Mouse (Mus musculus): Measurements from ENCODE around the gene Bcorl1. TPM values are rescaled to one million over a fixed set of nuclear protein-coding genes. Genes with fewer than 3 reads are reported as not detected.

Gene Bcorl1
- polyA plus RNA-seq, 1 experiment: 4.6 TPM

- Histone ChIP-seq H3K27ac (ENCODE audit: control insufficient read depth, insufficient read depth, low read depth, low read length) (no peak overlapping the region), H3K4me3 (ENCODE audit: control insufficient read depth, low read depth, low read length) (peak overlapping the region; percentile 84), H3K36me3 (ENCODE audit: control insufficient read depth, insufficient read depth, low read length) (no peaks in the 10 kb centered on the region), H3K4me1 (ENCODE audit: control insufficient read depth, insufficient read depth, low read length) (peaks cover 5% of the 10 kb centered on the region), H3K27me3 (ENCODE audit: control insufficient read depth, insufficient read depth, low read length) (no peaks in the 10 kb centered on the region)
- TF ChIP-seq POLR2A (IDR thresholded peaks at IDR 0.05; ENCODE audit: control insufficient read depth, low read depth, low read length) (no peak), CTCF (IDR thresholded peaks at IDR 0.05; ENCODE audit: control insufficient read depth, insufficient read depth, insufficient replicate concordance, low read depth, low read length) (no peak)
Measured at GRCm38 (mm10) chrX:48454495-48454878, 113.3 kb downstream of the Bcorl1 start.

DNA sequence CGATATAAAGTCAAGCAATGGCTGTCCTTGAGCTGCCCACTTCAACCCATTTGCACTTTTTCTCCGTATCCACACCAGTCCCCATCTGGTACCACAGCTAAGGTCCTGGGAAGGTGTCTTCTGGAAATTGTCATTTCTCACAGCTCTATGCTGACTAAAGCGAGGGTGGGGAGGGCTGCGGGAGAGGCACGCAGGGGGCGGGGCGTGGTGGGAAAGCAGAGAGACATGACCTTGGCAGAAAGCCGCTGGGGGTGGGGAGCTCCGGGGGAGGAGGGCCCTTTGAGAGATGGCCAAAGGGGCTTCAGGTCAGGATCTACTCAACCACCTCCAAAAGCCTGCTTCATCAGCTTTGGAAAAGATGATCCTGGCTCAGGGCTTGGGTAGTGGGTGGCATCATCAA lies 113.9 kb downstream of the Bcorl1 start:
- peaks cover 2% of the 10 kb centered on the region for H3K4me1 ChIP-seq (ENCODE audit: control insufficient read depth, insufficient read depth, low read length)
- no peak for TF ChIP-seq CTCF (IDR thresholded peaks at IDR 0.05; ENCODE audit: control insufficient read depth, insufficient read depth, insufficient replicate concordance, low read depth, low read length)
- no peak for TF ChIP-seq POLR2A (IDR thresholded peaks at IDR 0.05; ENCODE audit: control insufficient read depth, low read depth, low read length)
- H3K27ac ChIP-seq (ENCODE audit: control insufficient read depth, insufficient read depth, low read depth, low read length): no peak overlapping the region
- no peaks in the 10 kb centered on the region for H3K27me3 ChIP-seq (ENCODE audit: control insufficient read depth, insufficient read depth, low read length)
- H3K36me3 ChIP-seq (ENCODE audit: control insufficient read depth, insufficient read depth, low read length): no peaks in the 10 kb centered on the region
- no peak overlapping the region for H3K4me3 ChIP-seq (ENCODE audit: control insufficient read depth, low read depth, low read length)

DNA sequence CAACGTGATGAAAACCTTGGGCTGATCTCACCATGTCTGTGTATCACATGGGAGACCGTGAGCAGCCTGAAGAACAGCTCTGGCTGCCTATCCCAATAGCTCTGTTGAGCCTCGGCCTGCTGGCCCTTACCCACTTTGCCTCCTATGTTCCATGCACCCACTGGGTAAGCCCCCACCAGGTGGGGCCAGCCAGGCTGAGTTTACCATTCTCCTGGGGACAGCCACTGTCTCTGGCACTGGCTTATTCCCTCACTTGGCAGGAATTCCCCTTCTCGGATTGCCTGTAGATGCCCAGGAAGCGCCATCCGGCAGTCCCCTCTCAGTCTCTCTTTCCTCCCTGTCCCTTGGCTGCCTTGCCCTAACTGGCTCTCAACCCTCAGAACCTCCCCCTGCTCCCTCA lies 115.8 kb downstream of the Bcorl1 start:
- no peaks in the 10 kb centered on the region for H3K4me1 ChIP-seq (ENCODE audit: control insufficient read depth, insufficient read depth, low read length)
- no peak overlapping the region for H3K27ac ChIP-seq (ENCODE audit: control insufficient read depth, insufficient read depth, low read depth, low read length)
- H3K27me3 ChIP-seq (ENCODE audit: control insufficient read depth, insufficient read depth, low read length): no peaks in the 10 kb centered on the region
- H3K36me3 ChIP-seq (ENCODE audit: control insufficient read depth, insufficient read depth, low read length): no peaks in the 10 kb centered on the region
- TF ChIP-seq POLR2A (IDR thresholded peaks at IDR 0.05; ENCODE audit: control insufficient read depth, low read depth, low read length) (no peak), CTCF (IDR thresholded peaks at IDR 0.05; ENCODE audit: control insufficient read depth, insufficient read depth, insufficient replicate concordance, low read depth, low read length) (no peak)
- H3K4me3 ChIP-seq (ENCODE audit: control insufficient read depth, low read depth, low read length): no peak overlapping the region

Other genes starting within 250 kb of the Bcorl1 start
- 0.16 and 0.20 TPM in 2 replicates for gene Xpnpep2, start 232.6 kb upstream of the Bcorl1 start, polyA plus RNA-seq (2012; rRNA removed)
- 0.75 and 0.91 TPM in 2 replicates for gene Sash3, start 194.9 kb upstream of the Bcorl1 start, polyA plus RNA-seq (2012; rRNA removed)
- 8.5 and 12.9 TPM in 2 replicates for gene Zdhhc9, start 132.5 kb upstream of the Bcorl1 start, polyA plus RNA-seq (2012; rRNA removed)
- gene Utp14a, start 84.5 kb upstream of the Bcorl1 start, polyA plus RNA-seq (2012; rRNA removed): 2.1 and 2.3 TPM in 2 replicates
- gene Elf4, start 121.8 kb downstream of the Bcorl1 start, polyA plus RNA-seq (2012; rRNA removed): 2.7 and 4.4 TPM in 2 replicates
- 4.6 and 5.6 TPM in 2 replicates for gene Aifm1, start 172.2 kb downstream of the Bcorl1 start, polyA plus RNA-seq (2012; rRNA removed)
- 0.41 and 0.78 TPM in 2 replicates for gene Rab33a, start 177.9 kb downstream of the Bcorl1 start, polyA plus RNA-seq (2012; rRNA removed)

Data from testis, adult 2 months (tissue).